Mouse (Mus musculus): Measurements from ENCODE around the gene Olfr770.
"Not testable (repeated sequence)": the region's sequence is repeated elsewhere in the genome, so short reads cannot be mapped to it uniquely, and the experiment has no call there.

Gene Olfr770

DNA sequence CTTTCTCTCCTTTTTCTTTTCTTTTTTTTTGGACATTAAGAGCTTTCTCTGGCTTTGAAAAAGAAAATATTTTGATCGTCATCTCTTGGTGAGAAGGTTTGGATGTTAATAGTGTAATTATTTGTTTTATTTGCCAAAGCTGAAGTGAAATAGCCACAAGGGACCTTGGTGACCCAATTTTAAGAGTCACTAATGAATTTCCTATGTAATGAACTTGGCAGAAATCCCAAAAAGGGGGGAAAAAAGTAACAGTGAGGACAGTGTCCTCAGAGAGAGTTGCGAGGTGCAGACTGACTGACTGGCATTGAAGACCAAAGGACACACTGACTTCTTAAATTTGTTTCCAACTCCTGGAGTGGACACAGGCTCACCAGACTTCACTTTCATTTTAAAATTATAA is at the start of gene Olfr770:
Olfr770 (minus strand) TSS at position 101 of the 400 bp plus-strand sequence.
- DNase-seq (ENCODE audit: low read depth, low spot score): no peak

DNA sequence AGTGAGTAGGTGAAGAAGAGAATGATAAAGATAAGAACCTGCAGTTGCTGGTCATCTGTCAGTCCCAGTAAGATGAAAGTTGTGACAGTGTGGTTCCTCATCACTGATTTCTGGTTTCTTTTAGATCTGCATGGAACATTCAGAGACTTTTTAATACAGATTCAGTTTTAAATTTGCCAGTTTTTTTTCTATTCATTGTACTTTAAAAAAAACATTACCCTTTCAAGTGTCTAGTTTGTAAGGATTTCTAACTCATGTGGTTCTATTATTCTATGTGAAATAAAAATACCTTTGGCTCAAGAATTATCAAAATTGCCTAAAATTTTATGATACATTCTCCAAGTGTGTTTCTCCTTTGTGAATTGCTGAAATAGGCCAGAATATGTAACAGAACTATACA is 48.5 kb upstream of the Olfr770 start, which contains the start of gene Olfr773:
Olfr773 (minus strand) TSS at position 101 of the 400 bp plus-strand sequence.
- DNase-seq (ENCODE audit: low read depth, low spot score): not testable (repeated sequence)

- DNase-seq (ENCODE audit: low read depth, low spot score): not testable (repeated sequence)
Observed at GRCm38 (mm10) chr10:129177821-129178220, 39.0 kb upstream of the Olfr770 start, which contains the start of gene Olfr772. Gene Olfr772, minus strand, starts transcription at chr10:129177921.

- no peak for DNase-seq (ENCODE audit: low read depth, low spot score)
Observed at GRCm38 (mm10) chr10:129164651-129165050, 25.9 kb upstream of the Olfr770 start, which contains the start of gene Olfr771. Gene Olfr771, minus strand, starts transcription at chr10:129164751.

DNA sequence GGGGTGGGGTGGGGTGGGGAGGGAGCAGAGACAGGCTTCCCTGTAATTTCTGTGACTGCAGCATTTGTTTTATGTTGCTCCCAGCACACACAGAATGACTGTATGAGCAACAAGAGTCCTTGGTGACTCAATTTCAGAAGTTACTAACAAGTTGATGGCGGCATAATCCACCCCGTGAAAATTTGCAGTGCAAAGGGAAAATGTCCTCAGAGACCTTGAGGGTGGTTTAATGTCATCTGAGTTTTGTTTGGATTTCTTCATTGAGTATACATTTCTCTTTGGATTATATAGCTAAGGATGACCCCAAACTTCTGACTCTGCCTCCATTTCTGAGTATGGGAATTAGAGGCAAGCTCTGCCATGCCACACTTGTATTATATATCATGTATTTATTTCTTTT is 21.0 kb downstream of the Olfr770 start, which contains the start of gene Olfr769:
Olfr769 (minus strand) TSS at position 101 of the 400 bp plus-strand sequence.
- no peak for DNase-seq (ENCODE audit: low read depth, low spot score)

DNA sequence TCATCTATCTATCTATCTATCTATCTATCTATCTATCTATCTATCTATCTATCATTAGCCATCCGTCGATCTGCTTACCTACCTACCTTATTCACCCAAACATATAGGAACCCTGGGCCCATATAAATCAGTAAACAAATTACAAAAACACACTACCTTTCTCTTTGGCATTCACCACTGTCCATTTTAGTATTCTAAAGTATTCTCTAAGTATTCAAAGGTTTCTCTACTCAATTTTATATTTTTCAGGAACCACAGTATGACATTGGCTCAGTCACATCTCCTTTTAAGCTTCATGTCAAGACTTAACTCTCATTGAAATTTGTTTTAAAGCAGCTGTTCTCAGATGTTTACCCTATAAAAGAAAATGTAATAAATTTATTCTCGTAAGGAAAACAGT is 23.7 kb downstream of the Olfr770 start:
- DNase-seq (ENCODE audit: low read depth, low spot score): no peak

DNA sequence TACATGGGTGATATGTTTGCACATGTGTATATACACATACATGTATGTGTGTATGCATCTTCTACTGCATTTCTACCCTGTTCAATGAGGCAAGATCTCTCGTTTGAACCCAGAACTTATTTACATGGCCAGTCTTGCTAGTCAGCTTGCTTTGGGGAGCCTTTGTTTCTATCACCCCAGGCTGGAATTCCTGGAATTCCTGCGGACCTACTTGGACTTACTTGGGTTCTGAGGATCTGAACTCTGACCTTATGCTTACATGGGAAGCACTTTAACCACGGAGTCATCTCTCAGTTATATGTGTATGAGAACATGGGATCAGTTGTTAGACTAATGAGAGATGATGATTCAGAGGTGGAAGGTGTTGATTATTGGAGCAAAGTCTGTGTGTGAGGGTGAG is 37.6 kb downstream of the Olfr770 start:
- no peak for DNase-seq (ENCODE audit: low read depth, low spot score)

GRCm38 (mm10) chr10:129099275-129099674 is 39.5 kb downstream of the Olfr770 start, which contains the start of gene Olfr768:
Gene Olfr768, minus strand, starts transcription at chr10:129099375.
- no peak for DNase-seq (ENCODE audit: low read depth, low spot score)

DNA sequence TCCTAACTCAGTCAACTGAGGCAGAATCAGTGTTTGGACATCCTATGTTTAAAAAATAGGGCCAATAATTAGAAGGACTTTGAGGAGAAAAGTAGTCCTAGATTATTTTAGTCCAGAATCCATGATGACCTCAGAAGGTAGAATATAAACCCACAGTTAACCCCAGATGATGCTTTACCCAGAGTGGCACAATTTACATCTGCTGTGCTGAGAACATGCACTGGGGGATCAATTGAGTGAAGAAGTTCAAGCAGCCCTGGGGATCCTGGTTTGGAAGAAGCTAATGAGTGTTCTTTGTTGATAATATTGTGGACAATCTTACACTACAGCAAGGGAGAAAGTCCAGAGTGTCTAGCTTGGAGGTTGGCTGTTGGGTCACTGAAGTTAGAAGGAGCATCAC is 56.0 kb downstream of the Olfr770 start, which contains the start of gene Olfr767:
Olfr767 (minus strand) TSS at position 101 of the 400 bp plus-strand sequence.
- DNase-seq (ENCODE audit: low read depth, low spot score): not testable (repeated sequence)

All from retina, postnatal 7 days (tissue).